Mouse (Mus musculus): Measurements from ENCODE around the gene Nrn1l. TPM values are rescaled to one million over a fixed set of nuclear protein-coding genes. Genes with fewer than 3 reads are reported as not detected.

Gene Nrn1l
- polyA plus RNA-seq, 1 experiment from 2014 or later: not detected

GRCm38 (mm10) chr8:105897801-105898480 lies 4.6 kb downstream of the Nrn1l start:
- DNase-seq (ENCODE audit: low spot score): no peak
- ATAC-seq (ENCODE audit: low FRiP score, low TSS enrichment): no peak
- no peak for TF ChIP-seq CTCF (IDR thresholded peaks at IDR 0.05; ENCODE audit: low read depth)
- no peak for TF ChIP-seq EP300 (optimal IDR thresholded peaks at IDR 0.05)
- no peak overlapping the region for H3K4me3 ChIP-seq (ENCODE audit: low read depth, low read length)
- H3K27me3 ChIP-seq (ENCODE audit: control insufficient read depth, insufficient read depth, low read length): no peaks in the 10 kb centered on the region
- no peaks in the 10 kb centered on the region for H3K9me3 ChIP-seq (ENCODE audit: control insufficient read depth, low read length)
- H3K4me1 ChIP-seq (replicated peaks; ENCODE audit: control insufficient read depth, insufficient read depth): no peaks in the 10 kb centered on the region
- no peak overlapping the region for H3K9ac ChIP-seq (ENCODE audit: low read length)
- WGBS: 67% methylated on average over 9 of the region's 9 CpGs
- no peaks in the 10 kb centered on the region for H3K36me3 ChIP-seq (ENCODE audit: control insufficient read depth, insufficient read depth, low read length)
- no peak overlapping the region for H3K27ac ChIP-seq (replicated peaks)
- no peak overlapping the region for H3K4me2 ChIP-seq (replicated peaks; ENCODE audit: low read depth)

- Histone ChIP-seq H3K4me1 (replicated peaks; ENCODE audit: control insufficient read depth, insufficient read depth) (no peaks in the 10 kb centered on the region), H3K4me3 (ENCODE audit: low read depth, low read length) (peak within 1 kb of the TSS; percentile 96), H3K4me2 (replicated peaks; ENCODE audit: low read depth) (peak within 1 kb of the TSS; percentile 77), H3K27ac (replicated peaks) (peak within 1 kb of the TSS; percentile 93), H3K9me3 (ENCODE audit: control insufficient read depth, low read length) (no peaks in the 10 kb centered on the region), H3K36me3 (ENCODE audit: control insufficient read depth, insufficient read depth, low read length) (no peaks in the 10 kb centered on the region; the same call in 1 of the 2 replicates), H3K27me3 (ENCODE audit: control insufficient read depth, insufficient read depth, low read length) (no peaks in the 10 kb centered on the region), H3K9ac (ENCODE audit: low read length) (peak within 1 kb of the TSS; percentile 97)
- ATAC-seq (ENCODE audit: low FRiP score, low TSS enrichment) (peak; percentile 95), DNase-seq (ENCODE audit: low spot score) (peak; percentile 95)
- under 1% methylated on average over 58 of the region's 68 CpGs for WGBS
- TF ChIP-seq CTCF (IDR thresholded peaks at IDR 0.05; ENCODE audit: low read depth) (peak; percentile 27; the same call in 1 of the 2 replicates), EP300 (optimal IDR thresholded peaks at IDR 0.05) (no peak)
Observed at GRCm38 (mm10) chr8:105900180-105900940, 7.0 kb downstream of the Nrn1l start, which contains the start of gene Pskh1. Gene Pskh1 (plus strand): TSS chr8:105900441.

GRCm38 (mm10) chr8:105900941-105901616 lies 7.7 kb downstream of the Nrn1l start:
- Histone ChIP-seq H3K27ac (replicated peaks) (peak overlapping the region; percentile 93), H3K4me1 (replicated peaks; ENCODE audit: control insufficient read depth, insufficient read depth) (no peaks in the 10 kb centered on the region), H3K27me3 (ENCODE audit: control insufficient read depth, insufficient read depth, low read length) (no peaks in the 10 kb centered on the region), H3K9me3 (ENCODE audit: control insufficient read depth, low read length) (no peaks in the 10 kb centered on the region), H3K4me3 (ENCODE audit: low read depth, low read length) (peak overlapping the region; percentile 96), H3K9ac (ENCODE audit: low read length) (peak overlapping the region; percentile 97), H3K36me3 (ENCODE audit: control insufficient read depth, insufficient read depth, low read length) (no peaks in the 10 kb centered on the region; the same call in 1 of the 2 replicates), H3K4me2 (replicated peaks; ENCODE audit: low read depth) (peak overlapping the region; percentile 77)
- 21% methylated on average over 16 of the region's 16 CpGs for WGBS
- ATAC-seq (ENCODE audit: low FRiP score, low TSS enrichment): no peak
- TF ChIP-seq EP300 (optimal IDR thresholded peaks at IDR 0.05): no peak
- no peak for TF ChIP-seq CTCF (IDR thresholded peaks at IDR 0.05; ENCODE audit: low read depth)
- no peak for DNase-seq (ENCODE audit: low spot score)

GRCm38 (mm10) chr8:105919390-105919789 lies 26.0 kb downstream of the Nrn1l start:
- no peak for DNase-seq (ENCODE audit: low spot score)
- Histone ChIP-seq H3K9me3 (ENCODE audit: control insufficient read depth, low read length) (no peaks in the 10 kb centered on the region), H3K4me1 (replicated peaks; ENCODE audit: control insufficient read depth, insufficient read depth) (no peaks in the 10 kb centered on the region), H3K4me3 (ENCODE audit: low read depth, low read length) (no peak overlapping the region), H3K4me2 (replicated peaks; ENCODE audit: low read depth) (no peak overlapping the region), H3K36me3 (ENCODE audit: control insufficient read depth, insufficient read depth, low read length) (peaks cover 2% of the 10 kb centered on the region; the same call in 1 of the 2 replicates), H3K27me3 (ENCODE audit: control insufficient read depth, insufficient read depth, low read length) (no peaks in the 10 kb centered on the region), H3K27ac (replicated peaks) (no peak overlapping the region), H3K9ac (ENCODE audit: low read length) (no peak overlapping the region)
- TF ChIP-seq CTCF (IDR thresholded peaks at IDR 0.05; ENCODE audit: low read depth) (no peak), EP300 (optimal IDR thresholded peaks at IDR 0.05) (no peak)
- no peak for ATAC-seq (ENCODE audit: low FRiP score, low TSS enrichment)
- WGBS: 62% methylated on average over 3 of the region's 3 CpGs

GRCm38 (mm10) chr8:105925123-105925522 lies 31.8 kb downstream of the Nrn1l start:
- H3K27me3 ChIP-seq (ENCODE audit: control insufficient read depth, insufficient read depth, low read length): no peaks in the 10 kb centered on the region
- H3K4me2 ChIP-seq (replicated peaks; ENCODE audit: low read depth): no peak overlapping the region
- ATAC-seq (ENCODE audit: low FRiP score, low TSS enrichment) (no peak), DNase-seq (ENCODE audit: low spot score) (no peak)
- peaks cover 10% of the 10 kb centered on the region; the same call in 1 of the 2 replicates for H3K36me3 ChIP-seq (ENCODE audit: control insufficient read depth, insufficient read depth, low read length)
- H3K4me1 ChIP-seq (replicated peaks; ENCODE audit: control insufficient read depth, insufficient read depth): no peaks in the 10 kb centered on the region
- no peaks in the 10 kb centered on the region for H3K9me3 ChIP-seq (ENCODE audit: control insufficient read depth, low read length)
- no peak overlapping the region for H3K4me3 ChIP-seq (ENCODE audit: low read depth, low read length)
- 70% methylated on average over 3 of the region's 3 CpGs for WGBS
- TF ChIP-seq CTCF (IDR thresholded peaks at IDR 0.05; ENCODE audit: low read depth) (no peak), EP300 (optimal IDR thresholded peaks at IDR 0.05) (no peak)
- no peak overlapping the region for H3K9ac ChIP-seq (ENCODE audit: low read length)
- no peak overlapping the region for H3K27ac ChIP-seq (replicated peaks)

All from stomach, postnatal 0 days (tissue).